Mouse (Mus musculus) CD4-positive helper T cell, adult 2 months (primary cell): ENCODE data around the gene Rarg.

Source experiments
- DNase-seq: peaks from one replicate; pipeline ENCODE4 v3.0.0-alpha.2; 2012; ENCODE audit warnings: low read depth, missing footprints, low spot score

The Rarg gene

GRCm38 (mm10) chr15:102204674-102205505, 52.4 kb downstream of the Rarg start, which contains the start of gene Csad:
Gene Csad, minus strand, starts transcription at chr15:102204724.
- no peak for DNase-seq

DNA sequence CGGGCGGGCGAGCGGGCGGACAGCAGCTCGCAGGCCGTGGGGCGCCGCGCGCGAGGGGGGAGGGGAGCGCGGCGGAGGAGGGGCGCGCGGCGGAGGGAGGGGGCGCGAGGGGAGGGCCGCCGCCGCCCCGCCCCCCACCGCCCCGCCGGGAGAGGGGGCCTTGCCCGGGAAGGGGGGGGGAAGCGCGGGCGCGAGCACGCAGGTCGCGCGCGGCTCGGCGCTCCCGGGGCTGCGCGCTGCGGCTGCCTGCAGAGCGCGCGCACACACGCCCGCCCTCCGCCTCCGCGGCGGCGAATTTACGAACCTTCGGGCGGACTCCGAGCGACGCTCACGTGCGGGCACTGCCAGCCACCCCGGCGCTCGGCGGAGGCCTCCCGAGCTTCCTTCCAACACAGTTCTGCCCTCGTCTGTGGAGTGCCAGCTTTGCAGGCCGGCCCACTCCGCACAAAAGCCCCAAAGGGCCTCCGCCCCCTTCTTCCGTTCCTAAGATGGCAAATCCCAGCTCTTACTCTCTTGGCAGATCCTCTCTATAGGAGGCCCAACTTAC, 53.4 kb downstream of the Rarg start:
- DNase-seq: peak; percentile 83

GRCm38 (mm10) chr15:102202971-102203834, 54.1 kb downstream of the Rarg start, which contains the start of gene Zfp740:
Gene Zfp740, plus strand, starts transcription at chr15:102203249.
- DNase-seq: peak; percentile 98

GRCm38 (mm10) chr15:102198841-102199240, 58.5 kb downstream of the Rarg start:
- no peak for DNase-seq

- no peak for DNase-seq
These were observed 61.9 kb downstream of the Rarg start for GRCm38 (mm10) chr15:102195373-102195772.

DNA sequence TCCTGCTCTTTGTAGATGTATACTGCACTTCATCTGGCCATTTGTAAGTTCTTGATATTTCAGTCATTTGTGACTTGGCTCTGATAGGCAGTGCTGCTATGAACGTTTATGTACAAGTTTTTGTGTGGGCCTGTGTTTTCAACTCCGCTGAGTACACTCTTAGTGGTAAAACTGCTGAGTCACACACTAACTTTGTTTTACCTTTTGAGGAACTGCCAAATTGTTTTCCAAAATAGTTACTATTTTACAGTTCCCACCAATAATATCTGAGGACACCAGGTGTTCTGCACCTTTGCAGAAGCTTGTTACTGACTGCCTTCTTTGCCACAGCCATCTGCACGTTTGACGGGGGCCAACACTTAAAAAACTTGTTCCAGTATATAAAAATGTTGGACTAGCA, 62.9 kb downstream of the Rarg start:
- DNase-seq: no peak

DNA sequence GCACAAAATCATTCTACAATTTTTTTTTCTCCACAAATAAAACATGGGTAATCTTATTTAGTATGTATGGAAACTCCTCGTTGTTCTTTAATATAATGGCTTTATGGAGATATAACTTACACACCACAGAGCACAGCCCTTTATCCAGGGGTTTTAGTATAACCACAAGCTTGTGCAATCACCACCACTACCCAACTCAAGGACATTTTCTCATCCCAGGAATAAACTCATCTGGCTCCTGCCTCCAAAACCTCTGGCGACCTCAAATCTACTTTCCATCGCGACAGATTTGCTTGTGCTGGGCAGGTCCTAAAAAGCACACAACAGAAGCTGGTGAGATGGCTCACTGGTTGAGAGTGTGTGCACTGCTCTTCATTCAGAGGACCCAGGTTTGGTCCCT, 63.7 kb downstream of the Rarg start:
- DNase-seq: no peak

DNA sequence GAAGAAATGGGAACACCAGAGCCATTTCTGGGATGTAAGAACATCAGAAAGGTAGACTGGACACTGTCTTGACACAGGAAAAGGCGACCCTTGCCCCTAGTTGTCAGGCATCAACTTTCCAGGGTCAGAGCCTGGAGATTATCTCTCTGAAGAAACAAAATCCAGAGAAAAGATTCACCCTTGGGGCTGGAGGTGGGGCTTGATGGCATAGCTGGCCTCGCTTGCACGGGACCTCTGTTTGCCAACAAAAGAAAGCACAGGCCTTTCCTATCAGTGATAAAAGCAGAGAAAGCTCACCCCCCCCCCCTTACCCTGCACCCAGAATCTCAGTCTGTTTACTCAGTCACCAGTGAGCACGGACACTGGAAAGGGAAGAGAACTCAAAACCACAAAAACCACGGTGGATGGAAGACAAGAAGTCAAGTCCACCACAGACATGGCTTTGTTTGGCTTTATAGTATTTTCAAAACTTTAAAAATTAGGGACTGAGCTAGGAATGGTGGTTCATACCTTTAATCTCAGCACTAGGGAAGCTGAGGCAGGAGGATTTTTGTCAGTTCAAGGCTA, 64.4 kb downstream of the Rarg start:
- no peak for DNase-seq

- no peak for DNase-seq
These were observed 65.0 kb downstream of the Rarg start for GRCm38 (mm10) chr15:102192271-102192812.

- DNase-seq: no peak
These were observed 65.6 kb downstream of the Rarg start for GRCm38 (mm10) chr15:102191699-102192098.

DNA sequence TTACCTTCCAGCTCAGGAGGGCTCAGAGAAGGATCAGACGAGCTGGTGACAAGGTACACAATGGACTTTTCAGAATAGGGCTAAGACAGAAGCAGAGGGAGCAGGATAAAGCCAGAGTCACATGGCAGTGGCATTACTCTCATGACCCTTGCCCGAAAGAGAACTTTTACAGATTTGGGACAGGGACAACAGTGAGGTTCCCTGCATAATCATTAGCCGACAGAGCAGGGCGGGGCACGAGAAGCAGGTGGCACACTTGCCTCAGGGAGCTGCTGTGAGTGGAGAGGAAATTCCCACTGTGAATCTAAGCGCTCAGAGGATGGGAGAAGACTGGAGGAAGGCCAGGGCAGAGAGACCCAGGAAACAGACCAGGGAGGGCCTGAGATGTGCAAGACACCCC, 68.4 kb downstream of the Rarg start:
- no peak for DNase-seq

- no peak for DNase-seq
These were observed 69.2 kb downstream of the Rarg start for GRCm38 (mm10) chr15:102188096-102188495.

- no peak for DNase-seq
These were observed 71.1 kb downstream of the Rarg start for GRCm38 (mm10) chr15:102186239-102186638.
